Mouse (Mus musculus) frontal cortex, postnatal 36 days (tissue): ENCODE data around the gene Klhl2.

Experiments used
- DNase-seq, 2 experiments: peaks; one replicate each; pipeline ENCODE4 v3.0.0; 2022; ENCODE audit warnings: low spot score in 2 of 2

The Klhl2 gene

DNA sequence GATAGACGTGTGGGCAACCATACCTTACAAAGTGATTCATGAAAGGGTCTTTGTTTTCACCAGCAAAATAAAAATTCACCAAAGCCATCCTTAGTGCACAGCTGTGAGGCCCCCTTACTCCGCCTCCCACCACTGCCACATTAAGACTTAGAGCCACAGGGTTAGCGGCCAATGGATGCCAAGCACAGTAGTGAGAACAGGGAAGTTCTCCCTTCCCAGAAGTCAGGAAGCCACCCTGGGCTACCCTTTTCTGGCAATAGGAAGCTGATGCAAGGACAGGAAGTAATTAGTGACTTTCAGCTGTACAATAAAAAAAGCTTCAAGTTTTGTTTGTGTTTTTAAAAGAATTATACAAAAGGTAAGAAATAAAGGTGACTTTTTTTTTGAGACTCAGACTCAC is 18.2 kb downstream of the Klhl2 start:
- DNase-seq = no peak

- no peak for DNase-seq
Observed at GRCm38 (mm10) chr8:64829921-64830320, 19.9 kb downstream of the Klhl2 start.

DNA sequence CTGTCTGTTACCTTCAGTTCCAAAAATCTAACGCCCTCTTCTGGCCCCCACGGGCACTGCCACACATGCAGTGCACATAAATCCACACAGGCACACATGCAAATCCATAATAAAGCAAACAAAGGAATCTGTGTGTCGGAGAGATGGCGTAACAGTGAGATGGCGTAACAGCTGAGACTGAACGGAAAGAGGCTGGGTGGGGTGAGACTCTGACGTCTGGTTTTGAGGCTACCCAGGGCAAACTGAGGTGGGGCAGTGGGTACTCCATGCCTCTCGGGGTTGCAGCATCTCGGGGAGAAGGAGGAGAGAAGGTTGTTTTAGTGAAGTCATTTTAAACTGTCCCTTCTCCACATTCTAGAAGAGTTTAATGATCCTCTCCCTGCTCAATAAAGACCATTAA is 20.4 kb downstream of the Klhl2 start:
- no peak for DNase-seq

- no peak for DNase-seq
Observed at GRCm38 (mm10) chr8:64828466-64828865, 21.4 kb downstream of the Klhl2 start.

DNA sequence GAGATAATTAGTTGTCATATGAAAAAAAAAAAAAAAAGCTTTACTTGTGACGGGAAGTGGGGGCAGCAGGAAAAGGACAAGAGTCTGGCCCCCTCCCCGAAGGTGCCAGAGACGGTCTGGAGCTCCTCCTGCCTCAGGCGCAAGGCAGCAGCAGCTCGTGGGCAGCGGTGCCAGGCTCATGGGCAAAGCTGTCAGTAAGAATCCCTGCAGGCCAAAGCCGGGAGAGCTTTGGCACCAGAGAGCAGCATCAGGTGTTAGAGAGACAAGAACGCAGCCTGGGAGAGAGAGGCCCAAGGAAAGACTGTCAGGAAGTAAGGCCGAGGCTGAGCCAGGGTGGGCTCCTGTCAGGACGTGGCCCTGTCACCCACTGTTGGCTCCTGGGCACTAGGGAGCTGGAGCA is 22.5 kb downstream of the Klhl2 start:
- no peak for DNase-seq

DNA sequence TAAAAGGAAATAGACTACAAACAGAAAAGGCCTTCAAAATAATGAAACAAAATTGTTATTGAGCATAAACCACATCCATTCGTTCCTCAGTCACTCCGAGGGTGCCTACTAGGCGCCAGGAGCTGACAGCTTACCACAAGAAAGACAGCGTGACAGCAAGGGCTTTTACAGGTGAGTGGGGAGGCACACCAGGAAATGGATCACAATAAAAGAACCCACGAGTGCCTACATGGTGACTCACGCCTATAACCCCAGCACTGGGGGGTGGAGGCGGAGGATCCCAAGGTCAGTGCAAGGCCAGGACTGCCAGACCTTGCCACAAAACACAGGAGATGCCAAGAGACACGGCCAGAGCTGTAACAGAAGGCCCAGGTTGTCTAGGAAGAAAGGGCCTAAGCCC is 23.4 kb downstream of the Klhl2 start:
- DNase-seq = no peak

GRCm38 (mm10) chr8:64823905-64824304 is 25.9 kb downstream of the Klhl2 start:
- DNase-seq = peak; percentile 52 to 67

DNA sequence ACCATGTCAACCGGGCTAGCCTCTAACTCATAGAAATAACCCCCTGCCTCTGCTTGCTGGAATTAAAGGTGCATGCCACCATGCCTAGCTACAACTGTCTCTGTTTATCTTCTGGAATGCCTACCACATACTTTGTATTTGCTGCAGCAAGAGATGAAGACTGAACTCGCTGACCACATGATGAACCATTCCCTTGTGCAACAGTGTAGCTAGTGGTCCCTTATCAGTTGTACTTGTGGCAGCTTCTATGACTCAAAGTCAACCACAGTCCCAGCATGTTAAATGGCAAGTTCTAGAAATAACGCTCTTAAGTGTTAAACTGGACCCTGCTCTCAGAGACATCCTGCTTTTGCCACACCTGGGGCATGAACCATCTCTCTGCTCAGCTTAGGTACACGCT is 28.9 kb downstream of the Klhl2 start:
- no peak for DNase-seq

DNA sequence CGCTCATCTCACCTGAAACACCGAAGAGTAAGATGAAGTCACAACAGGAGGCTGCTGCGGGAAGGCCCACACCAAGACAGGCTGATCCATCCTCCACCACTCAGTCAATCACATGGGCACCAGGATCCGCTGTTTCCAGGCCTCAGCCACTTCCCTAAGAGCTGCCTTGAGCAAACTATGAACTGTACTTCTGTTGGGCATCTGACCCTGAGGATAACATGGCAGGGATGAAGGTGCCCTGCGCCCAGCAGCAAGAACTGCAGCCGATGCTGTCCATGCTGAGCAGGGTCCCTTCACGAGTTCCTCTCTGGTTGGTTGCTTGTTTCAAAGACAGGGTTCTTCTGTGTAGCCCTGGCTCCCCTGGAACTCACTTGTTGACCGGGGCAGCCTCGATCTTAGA is 38.0 kb downstream of the Klhl2 start:
- DNase-seq = no peak

DNA sequence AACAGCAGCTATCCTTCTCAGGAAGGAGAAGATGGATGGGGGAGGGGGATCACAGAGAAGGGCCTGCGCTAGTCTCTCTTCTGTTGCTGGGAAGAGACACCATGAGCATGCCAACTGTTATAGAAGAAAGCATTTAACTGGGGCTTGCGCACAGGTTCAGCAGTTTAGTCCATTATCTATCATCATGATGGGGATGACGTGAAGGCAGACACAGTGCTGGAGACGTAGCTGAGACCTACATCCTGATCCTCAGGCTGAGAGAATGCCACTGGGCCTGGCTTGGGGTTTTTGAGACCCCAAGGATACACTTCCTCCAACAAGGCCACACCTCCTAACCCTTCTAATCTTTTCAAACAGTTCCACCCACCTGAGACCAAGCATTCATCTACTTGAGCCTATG is 38.7 kb downstream of the Klhl2 start:
- DNase-seq = no peak

DNA sequence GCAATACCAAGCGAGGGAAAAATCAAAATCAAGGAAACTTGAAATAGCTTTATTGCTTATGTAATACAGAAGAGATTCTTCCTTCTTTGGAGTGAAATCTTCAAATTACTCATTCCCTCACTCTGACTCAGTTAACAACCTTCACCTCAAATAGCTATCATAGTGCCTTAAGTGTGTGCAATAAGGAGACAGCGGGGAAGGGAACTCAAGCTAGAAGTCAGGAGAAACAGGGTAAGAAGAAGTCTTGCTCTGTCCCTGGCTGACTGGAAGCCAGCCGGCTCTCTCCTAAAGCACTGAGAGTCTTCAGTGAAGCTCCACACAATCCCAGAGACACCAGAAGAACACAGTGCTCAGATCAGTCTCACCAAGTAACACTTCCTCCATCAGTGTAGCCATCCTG is 43.3 kb downstream of the Klhl2 start:
- no peak for DNase-seq

- DNase-seq = no peak
Observed at GRCm38 (mm10) chr8:64804971-64805370, 44.8 kb downstream of the Klhl2 start.

DNA sequence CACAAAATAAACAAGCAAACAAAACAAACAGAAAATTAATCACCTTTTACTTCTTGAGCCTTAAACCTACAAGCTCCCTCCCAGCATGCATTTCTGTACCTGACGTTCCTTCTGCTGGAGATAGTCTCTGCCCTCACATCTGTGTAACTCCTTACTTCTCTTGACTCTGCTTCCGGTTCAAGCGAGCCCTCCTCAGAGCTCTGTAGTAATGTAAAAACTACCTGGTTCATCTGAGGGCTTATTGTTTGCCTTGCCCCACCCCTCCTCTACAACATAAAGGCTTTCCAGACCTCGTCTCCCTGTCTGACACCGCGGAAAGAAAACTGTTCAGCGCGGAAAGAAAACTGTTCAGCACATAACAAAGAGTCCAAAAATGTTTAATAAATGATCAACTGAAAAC is 50.5 kb downstream of the Klhl2 start:
- DNase-seq = no peak

DNA sequence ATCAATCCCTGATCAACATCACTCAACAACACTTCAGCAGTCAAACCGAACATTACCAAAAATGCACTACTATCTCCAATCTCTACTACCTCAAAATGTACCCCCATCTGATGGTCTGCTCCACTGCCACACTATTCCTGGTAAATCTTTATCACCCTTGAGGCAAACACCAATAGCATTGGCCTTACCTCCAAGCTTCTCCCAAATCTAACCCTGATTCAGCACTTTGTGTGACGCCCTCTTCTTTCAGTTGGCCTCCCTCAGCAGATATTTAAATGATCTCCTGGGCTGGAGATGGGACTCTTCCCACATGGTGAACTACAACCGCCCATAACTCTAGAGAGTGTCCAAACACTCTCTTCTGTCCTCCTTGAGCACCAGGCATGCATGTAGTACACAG is 51.3 kb downstream of the Klhl2 start:
- no peak for DNase-seq

GRCm38 (mm10) chr8:64797751-64798150 is 52.1 kb downstream of the Klhl2 start:
- DNase-seq = no peak

DNA sequence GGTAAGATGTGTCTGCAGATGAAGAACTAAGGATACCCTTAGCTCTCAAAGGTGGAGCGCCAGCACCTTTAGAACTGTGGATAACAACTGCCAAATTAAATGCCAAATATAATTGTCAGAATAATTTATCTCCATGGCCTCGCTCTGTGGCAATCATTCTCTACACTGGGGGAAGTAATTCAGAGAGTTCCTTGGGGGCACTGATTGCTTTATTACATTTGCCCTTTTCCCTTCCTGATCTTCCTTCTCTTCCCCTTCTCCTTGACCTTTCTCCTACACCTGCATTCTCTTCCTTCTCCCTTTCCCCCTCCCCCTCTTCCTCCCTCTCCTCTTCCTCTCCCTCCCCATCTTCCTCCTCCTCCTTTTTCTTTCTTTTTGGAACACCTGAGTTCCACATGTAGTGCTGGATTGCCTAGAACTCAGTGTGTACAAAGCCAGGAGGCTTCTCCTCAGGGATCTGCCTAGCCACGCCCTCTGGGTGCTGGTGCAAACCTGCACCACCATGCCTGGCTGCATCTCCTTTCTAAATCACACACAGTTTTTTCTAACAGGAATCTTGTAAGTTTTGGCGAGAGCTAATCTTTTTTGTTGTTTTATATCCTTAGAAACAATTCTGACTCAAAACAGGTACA is 58.5 kb downstream of the Klhl2 start:
- DNase-seq = no peak

GRCm38 (mm10) chr8:64790418-64790817 is 59.4 kb downstream of the Klhl2 start:
- no peak for DNase-seq

DNA sequence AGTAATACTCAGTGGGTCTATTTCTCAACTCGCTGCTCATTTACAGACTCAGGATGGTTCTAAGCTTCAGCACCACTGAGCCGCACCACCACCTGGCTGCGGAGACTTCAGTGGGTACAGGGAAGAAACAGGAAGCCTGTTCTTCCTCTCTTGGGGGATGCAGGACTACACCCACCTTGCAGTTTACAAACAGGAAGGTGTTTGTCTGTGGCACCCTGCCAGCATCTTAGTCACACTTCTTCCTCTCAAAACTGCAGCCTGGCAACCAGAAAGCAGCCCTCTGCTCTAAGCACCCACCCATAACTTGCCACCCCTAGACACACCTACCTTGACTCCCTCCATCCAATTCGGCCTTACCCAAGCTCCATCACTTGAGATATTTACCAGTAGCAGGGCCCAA is 61.1 kb downstream of the Klhl2 start:
- DNase-seq = no peak

GRCm38 (mm10) chr8:64786801-64787200 is 63.0 kb downstream of the Klhl2 start:
- no peak for DNase-seq

- DNase-seq = no peak
Observed at GRCm38 (mm10) chr8:64784235-64784634, 65.6 kb downstream of the Klhl2 start.

GRCm38 (mm10) chr8:64781947-64782346 is 67.9 kb downstream of the Klhl2 start:
- no peak for DNase-seq

DNA sequence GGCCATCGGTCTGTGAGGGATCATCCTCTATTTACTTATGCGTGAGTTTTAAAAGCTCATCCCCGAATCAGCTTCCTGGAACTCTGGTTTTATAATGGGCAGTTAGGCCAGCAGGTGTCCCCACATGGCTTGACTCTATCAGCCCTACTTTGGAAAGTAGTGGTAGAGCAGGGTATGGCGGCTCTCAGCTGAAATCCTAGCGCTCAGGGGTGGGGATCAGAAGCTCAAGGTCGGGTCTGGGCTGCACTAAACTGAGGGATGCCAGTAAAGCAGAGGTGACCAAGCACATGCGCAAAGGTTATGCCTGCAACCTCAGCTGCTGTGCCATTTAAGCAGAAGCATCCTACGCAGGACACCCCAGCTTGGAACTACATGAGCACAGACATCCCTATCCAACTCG is 71.9 kb downstream of the Klhl2 start:
- DNase-seq = no peak

GRCm38 (mm10) chr8:64774136-64774535 is 75.7 kb downstream of the Klhl2 start:
- no peak for DNase-seq

GRCm38 (mm10) chr8:64770814-64771213 is 79.0 kb downstream of the Klhl2 start:
- no peak for DNase-seq
